Comparison of ENCODE assay signal across 7 mouse cellular contexts in the genomic region with DNA sequence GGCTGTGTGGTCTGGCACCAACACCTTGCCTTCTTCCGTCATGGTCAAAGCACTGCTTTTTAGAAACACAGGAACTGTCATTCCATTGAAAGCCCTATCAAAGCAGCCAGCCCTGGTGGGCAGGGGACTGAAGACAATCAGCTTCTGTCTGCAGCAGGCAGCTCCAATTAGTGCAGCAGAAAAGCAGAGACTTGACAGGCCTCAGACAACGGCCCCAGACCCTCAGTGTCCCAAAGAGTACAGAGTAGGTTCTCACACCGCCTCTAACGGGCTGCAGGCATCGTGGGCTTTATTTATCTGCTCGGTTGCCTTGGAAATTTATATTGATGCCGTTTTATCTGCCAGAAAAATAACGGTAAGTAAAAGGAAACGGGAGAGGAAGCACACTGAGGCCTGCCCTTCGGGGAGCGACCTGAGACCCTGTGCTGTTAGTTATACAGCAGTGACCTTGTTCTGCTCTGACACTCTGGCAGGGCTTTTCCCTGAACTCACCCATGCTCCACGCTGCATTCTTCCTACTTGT. TPM values are rescaled to one million over a fixed set of nuclear protein-coding genes. Genes with fewer than 3 reads are reported as not detected.
DNase-seq lines count a peak whose midpoint lies in the region; ATAC-seq and TF ChIP-seq lines count a peak whose summit lies in the region.

No protein-coding gene starts in this region.

- no peak for DNase-seq in stomach, postnatal 0 days (ENCODE audit: low spot score)
- DNase-seq in limb, embryonic 11.5 days (ENCODE audit: low spot score), result peak; percentile 34
- no peak for DNase-seq in spleen, adult 12 weeks (ENCODE audit: low spot score)
- no peak for DNase-seq in spleen, adult 18-20 months

- H3K9ac ChIP-seq in stomach, embryonic 14.5 days (replicated peaks; ENCODE audit: low read depth, low read length), result no peak overlapping the region
- H3K9ac ChIP-seq in stomach, postnatal 0 days (ENCODE audit: low read length), result no peak overlapping the region
- 0 out of 2 replicates have a peak overlapping the region, but pooled peaks have one; percentile 14 for H3K9ac ChIP-seq in forebrain, embryonic 12.5 days
- H3K9ac ChIP-seq in limb, embryonic 11.5 days (ENCODE audit: low read length), result no peak overlapping the region

- WGBS in stomach, embryonic 14.5 days, result 43% methylated on average over 12 of the region's 12 CpGs
- 51% methylated on average over 12 of the region's 12 CpGs for WGBS in stomach, postnatal 0 days
- WGBS in forebrain, embryonic 12.5 days, result 9% methylated on average over 12 of the region's 12 CpGs
- 36% methylated on average over 12 of the region's 12 CpGs for WGBS in limb, embryonic 11.5 days
- 56% methylated on average over 12 of the region's 12 CpGs for WGBS in olfactory bulb, adult 2 months

- no peak overlapping the region for H3K4me2 ChIP-seq in stomach, embryonic 14.5 days (replicated peaks; ENCODE audit: low read depth, low read length)
- no peak overlapping the region for H3K4me2 ChIP-seq in stomach, postnatal 0 days (replicated peaks; ENCODE audit: low read depth)
- peak overlapping the region; percentile 31 for H3K4me2 ChIP-seq in forebrain, embryonic 12.5 days
- H3K4me2 ChIP-seq in limb, embryonic 11.5 days (ENCODE audit: low read depth, severe bottlenecking), result no peak overlapping the region

- no peak for TF ChIP-seq POLR2A in olfactory bulb, adult 2 months (IDR thresholded peaks at IDR 0.05; ENCODE audit: insufficient read depth, low read depth, low read length)

- no peaks in the 10 kb centered on the region for H3K27me3 ChIP-seq in stomach, embryonic 14.5 days (ENCODE audit: control insufficient read depth, insufficient read depth, low read length)
- H3K27me3 ChIP-seq in stomach, postnatal 0 days (ENCODE audit: control insufficient read depth, insufficient read depth, low read length), result no peaks in the 10 kb centered on the region
- H3K27me3 ChIP-seq in forebrain, embryonic 12.5 days, result 0 out of 2 replicates have a peak, but pooled peaks cover 2% of the 10 kb centered on the region
- no peaks in the 10 kb centered on the region for H3K27me3 ChIP-seq in limb, embryonic 11.5 days (ENCODE audit: control insufficient read depth, insufficient read depth, low read length)

- peak overlapping the region; percentile 33; the same call in 1 of the 2 replicates for H3K27ac ChIP-seq in stomach, embryonic 14.5 days (ENCODE audit: low read length)
- no peak overlapping the region for H3K27ac ChIP-seq in stomach, postnatal 0 days (replicated peaks)
- H3K27ac ChIP-seq in forebrain, embryonic 12.5 days, result peak overlapping the region; percentile 89
- no peak overlapping the region; the same call in 1 of the 2 replicates for H3K27ac ChIP-seq in limb, embryonic 11.5 days (replicated peaks; ENCODE audit: low read depth, low read length)
- H3K27ac ChIP-seq in olfactory bulb, adult 2 months (ENCODE audit: insufficient read depth, low read depth, low read length), result peak overlapping the region; percentile 16; the same call in 1 of the 2 replicates

- no peak for TF ChIP-seq EP300 in stomach, postnatal 0 days (optimal IDR thresholded peaks at IDR 0.05)

- no peak for TF ChIP-seq CTCF in stomach, postnatal 0 days (IDR thresholded peaks at IDR 0.05; ENCODE audit: low read depth)
- TF ChIP-seq CTCF in olfactory bulb, adult 2 months (IDR thresholded peaks at IDR 0.05; ENCODE audit: insufficient read depth, low read depth, low read length), result no peak

- no peak for ATAC-seq in stomach, embryonic 14.5 days (ENCODE audit: insufficient number of reproducible peaks, insufficient read depth, low FRiP score, low read depth)
- no peak for ATAC-seq in stomach, postnatal 0 days (ENCODE audit: low FRiP score, low TSS enrichment)
- ATAC-seq in forebrain, embryonic 12.5 days (ENCODE audit: low FRiP score), result peak; percentile 94
- ATAC-seq in limb, embryonic 11.5 days (ENCODE audit: insufficient number of reproducible peaks, low FRiP score, low TSS enrichment, low read depth), result no peak

- no peaks in the 10 kb centered on the region for H3K9me3 ChIP-seq in stomach, embryonic 14.5 days (ENCODE audit: control insufficient read depth, low read depth, low read length)
- no peaks in the 10 kb centered on the region for H3K9me3 ChIP-seq in stomach, postnatal 0 days (ENCODE audit: control insufficient read depth, low read length)
- H3K9me3 ChIP-seq in forebrain, embryonic 12.5 days, result no peaks in the 10 kb centered on the region
- no peaks in the 10 kb centered on the region for H3K9me3 ChIP-seq in limb, embryonic 11.5 days (ENCODE audit: control insufficient read depth, low read length)

- H3K4me1 ChIP-seq in stomach, embryonic 14.5 days (ENCODE audit: control insufficient read depth, insufficient read depth, low read length), result peaks cover 6% of the 10 kb centered on the region; the same call in 1 of the 2 replicates
- no peaks in the 10 kb centered on the region for H3K4me1 ChIP-seq in stomach, postnatal 0 days (replicated peaks; ENCODE audit: control insufficient read depth, insufficient read depth)
- peaks cover 43% of the 10 kb centered on the region for H3K4me1 ChIP-seq in forebrain, embryonic 12.5 days
- peaks cover 6% of the 10 kb centered on the region; the same call in 1 of the 2 replicates for H3K4me1 ChIP-seq in limb, embryonic 11.5 days (ENCODE audit: control insufficient read depth, insufficient read depth, low read length)
- peaks cover 8% of the 10 kb centered on the region; the same call in 1 of the 2 replicates for H3K4me1 ChIP-seq in olfactory bulb, adult 2 months (ENCODE audit: control insufficient read depth, insufficient read depth, low read length)

- H3K4me3 ChIP-seq in stomach, embryonic 14.5 days (ENCODE audit: low read depth, low read length), result no peak overlapping the region
- no peak overlapping the region for H3K4me3 ChIP-seq in stomach, postnatal 0 days (ENCODE audit: low read depth, low read length)
- H3K4me3 ChIP-seq in forebrain, embryonic 12.5 days (replicated peaks), result no peak overlapping the region
- no peak overlapping the region for H3K4me3 ChIP-seq in limb, embryonic 11.5 days (ENCODE audit: low read depth, low read length)
- no peak overlapping the region for H3K4me3 ChIP-seq in olfactory bulb, adult 2 months (ENCODE audit: insufficient read depth, low read depth, low read length)

- no peaks in the 10 kb centered on the region for H3K36me3 ChIP-seq in stomach, embryonic 14.5 days (ENCODE audit: control insufficient read depth, insufficient read depth, low read length)
- H3K36me3 ChIP-seq in stomach, postnatal 0 days (ENCODE audit: control insufficient read depth, insufficient read depth, low read length), result no peaks in the 10 kb centered on the region
- no peaks in the 10 kb centered on the region for H3K36me3 ChIP-seq in forebrain, embryonic 12.5 days (replicated peaks)
- H3K36me3 ChIP-seq in limb, embryonic 11.5 days (ENCODE audit: control insufficient read depth, insufficient read depth, low read length), result no peaks in the 10 kb centered on the region

RNA-seq across cellular contexts. Expression of gene Lrrc1, which starts 48.1 kb away (rescaled TPM):
- 19.7 and 20.3 TPM in 2 replicates for polyA plus RNA-seq in stomach, embryonic 14.5 days (2014; fragmentation: Nextera tagmentation; extraction: Ambion mirVana)
- polyA plus RNA-seq in stomach, postnatal 0 days (2015; fragmentation: Nextera tagmentation; extraction: Ambion mirVana), result 14.9 and 16.2 TPM in 2 replicates
- 18.1 and 21.4 TPM in 2 replicates for polyA plus RNA-seq in forebrain, embryonic 12.5 days (2016; fragmentation: Nextera tagmentation; extraction: Ambion mirVana)
- polyA plus RNA-seq in limb, embryonic 11.5 days (2014; fragmentation: Nextera tagmentation; extraction: Ambion mirVana), result 7.1 and 8.0 TPM in 2 replicates
- polyA plus RNA-seq in olfactory bulb, adult 2 months (2012; ENCODE audit: insufficient read depth, insufficient read length, low replicate concordance, missing spikeins), result not detected in 2 replicates

Comparison
In these comparisons a context has a peak if more than half of its experiments do, and no peak if none do; other contexts are left out.
1. H3K27ac ChIP-seq: peak in stomach, embryonic 14.5 days (single experiment), forebrain, embryonic 12.5 days (single experiment) and olfactory bulb, adult 2 months (single experiment); none in stomach, postnatal 0 days (single experiment) and limb, embryonic 11.5 days (single experiment).